Mouse (Mus musculus): ENCODE measurements at regions not wholly inside any gene's neighbourhood (a gene's known extent, or its start where the extent isn't known, plus 50 kb on each side); places are given as distances from the start of the nearest gene placed in this dataset.

DNA sequence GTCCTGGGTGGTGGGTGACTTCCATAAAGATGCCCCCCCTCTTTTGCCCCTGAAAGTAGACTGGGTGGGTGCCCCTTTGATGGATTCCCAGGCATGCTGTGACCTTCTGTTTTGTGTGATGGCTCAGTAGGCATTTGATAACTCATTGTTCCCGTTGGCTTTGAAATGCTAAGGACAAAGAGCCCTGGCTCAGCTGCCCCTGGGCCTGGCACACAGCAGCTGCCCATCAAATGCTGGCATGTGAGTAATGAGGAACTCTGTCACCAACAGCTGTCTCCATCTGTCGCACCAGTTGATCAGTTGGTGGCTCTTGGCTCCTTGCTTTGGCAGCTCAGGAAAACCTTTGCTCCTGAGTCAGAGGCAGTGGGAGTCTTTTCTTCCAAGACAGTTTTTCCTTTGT, 264.8 kb upstream of the Cxcr4 start:
- 27% methylated on average over 2 of the region's 2 CpGs for WGBS
- no peak overlapping the region for H3K4me3 ChIP-seq (ENCODE audit: low read depth, low read length)
- no peaks in the 10 kb centered on the region for H3K9me3 ChIP-seq (ENCODE audit: low read length)
- DNase-seq: no peak
- H3K36me3 ChIP-seq (ENCODE audit: insufficient read depth): no peaks in the 10 kb centered on the region
- H3K4me1 ChIP-seq (ENCODE audit: insufficient read depth): no peaks in the 10 kb centered on the region
- no peak overlapping the region for H3K27ac ChIP-seq (ENCODE audit: low read depth, low read length)
- no peak for TF ChIP-seq CTCF (IDR thresholded peaks at IDR 0.05; ENCODE audit: low read depth)
- no peaks in the 10 kb centered on the region for H3K27me3 ChIP-seq (ENCODE audit: insufficient read depth, low read length)
- H3K4me2 ChIP-seq (ENCODE audit: low read depth): no peak overlapping the region
- ATAC-seq: peak; percentile 50; the same call in 1 of the 2 replicates
- no peak overlapping the region for H3K9ac ChIP-seq

DNA sequence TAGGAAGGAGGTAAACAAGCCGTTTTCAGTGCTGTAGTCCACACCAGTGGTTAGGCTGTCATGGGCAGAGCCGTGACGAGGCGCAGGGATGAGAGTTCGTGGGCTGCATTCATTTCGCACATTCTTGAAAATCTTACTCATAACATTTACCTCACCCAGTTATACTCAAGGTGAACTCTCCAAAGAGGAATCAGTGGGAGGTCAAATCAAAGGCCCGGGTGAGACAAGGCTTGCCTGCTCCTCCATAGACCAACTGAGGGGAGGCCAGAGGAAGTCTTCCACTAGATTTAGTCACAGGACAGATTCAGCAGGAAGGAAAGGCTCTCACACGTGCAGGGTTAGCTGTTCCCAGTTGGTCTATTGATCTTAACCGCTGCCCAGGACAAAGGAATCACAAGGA, 262.6 kb upstream of the Cxcr4 start:
- ATAC-seq (no peak), DNase-seq (no peak)
- H3K27me3 ChIP-seq (ENCODE audit: insufficient read depth, low read length): no peaks in the 10 kb centered on the region
- no peaks in the 10 kb centered on the region for H3K36me3 ChIP-seq (ENCODE audit: insufficient read depth)
- no peaks in the 10 kb centered on the region for H3K9me3 ChIP-seq (ENCODE audit: low read length)
- no peak overlapping the region for H3K9ac ChIP-seq
- TF ChIP-seq CTCF (IDR thresholded peaks at IDR 0.05; ENCODE audit: low read depth): no peak
- no peaks in the 10 kb centered on the region for H3K4me1 ChIP-seq (ENCODE audit: insufficient read depth)
- H3K4me3 ChIP-seq (ENCODE audit: low read depth, low read length): no peak overlapping the region
- H3K27ac ChIP-seq (ENCODE audit: low read depth, low read length): no peak overlapping the region
- no peak overlapping the region for H3K4me2 ChIP-seq (ENCODE audit: low read depth)
- WGBS: 66% methylated on average over 9 of the region's 9 CpGs

DNA sequence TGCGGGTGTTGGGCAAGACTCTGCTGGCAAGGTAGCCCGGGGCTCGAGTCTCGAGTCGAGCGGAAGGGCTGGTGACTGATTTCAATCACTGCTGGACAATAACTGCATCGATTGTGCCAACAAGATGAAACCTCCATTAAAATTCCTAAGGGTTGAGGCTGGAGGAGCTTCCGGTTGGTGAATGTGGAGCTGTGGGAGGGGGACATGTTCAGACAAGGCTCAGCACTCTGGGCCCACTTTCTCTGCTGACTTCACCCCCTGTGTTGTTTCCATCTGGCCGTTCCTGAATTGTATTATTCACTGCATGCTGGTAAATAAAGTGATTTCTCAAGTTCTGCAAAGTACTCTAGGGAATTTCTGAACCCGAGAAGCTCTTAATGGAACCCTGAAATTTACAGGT, 261.2 kb upstream of the Cxcr4 start:
- DNase-seq (no peak), ATAC-seq (no peak)
- 82% methylated on average over 9 of the region's 10 CpGs for WGBS
- TF ChIP-seq CTCF (IDR thresholded peaks at IDR 0.05; ENCODE audit: low read depth): no peak
- no peaks in the 10 kb centered on the region for H3K9me3 ChIP-seq (ENCODE audit: low read length)
- H3K4me2 ChIP-seq (ENCODE audit: low read depth): no peak overlapping the region
- no peak overlapping the region for H3K27ac ChIP-seq (ENCODE audit: low read depth, low read length)
- H3K4me3 ChIP-seq (ENCODE audit: low read depth, low read length): no peak overlapping the region
- H3K9ac ChIP-seq: no peak overlapping the region
- no peaks in the 10 kb centered on the region for H3K4me1 ChIP-seq (ENCODE audit: insufficient read depth)
- no peaks in the 10 kb centered on the region for H3K36me3 ChIP-seq (ENCODE audit: insufficient read depth)
- no peaks in the 10 kb centered on the region for H3K27me3 ChIP-seq (ENCODE audit: insufficient read depth, low read length)

- no peak overlapping the region for H3K4me2 ChIP-seq (ENCODE audit: low read depth)
- H3K27ac ChIP-seq (ENCODE audit: low read depth, low read length): no peak overlapping the region
- H3K27me3 ChIP-seq (ENCODE audit: insufficient read depth, low read length): no peaks in the 10 kb centered on the region
- ATAC-seq (no peak), DNase-seq (no peak)
- no peaks in the 10 kb centered on the region for H3K4me1 ChIP-seq (ENCODE audit: insufficient read depth)
- H3K36me3 ChIP-seq (ENCODE audit: insufficient read depth): no peaks in the 10 kb centered on the region
- H3K4me3 ChIP-seq (ENCODE audit: low read depth, low read length): no peak overlapping the region
- no peak overlapping the region for H3K9ac ChIP-seq
- WGBS: 31% methylated on average over 4 of the region's 4 CpGs
- no peaks in the 10 kb centered on the region for H3K9me3 ChIP-seq (ENCODE audit: low read length)
- no peak for TF ChIP-seq CTCF (IDR thresholded peaks at IDR 0.05; ENCODE audit: low read depth)
Measured at GRCm38 (mm10) chr1:128837361-128837760, 245.3 kb upstream of the Cxcr4 start.

GRCm38 (mm10) chr1:128835510-128835909, 243.4 kb upstream of the Cxcr4 start:
- H3K27ac ChIP-seq (ENCODE audit: low read depth, low read length): no peak overlapping the region
- no peaks in the 10 kb centered on the region for H3K36me3 ChIP-seq (ENCODE audit: insufficient read depth)
- H3K4me2 ChIP-seq (ENCODE audit: low read depth): no peak overlapping the region
- no peak for ATAC-seq
- H3K4me1 ChIP-seq (ENCODE audit: insufficient read depth): no peaks in the 10 kb centered on the region
- 89% methylated on average over 8 of the region's 8 CpGs for WGBS
- H3K9me3 ChIP-seq (ENCODE audit: low read length): no peaks in the 10 kb centered on the region
- no peak overlapping the region for H3K9ac ChIP-seq
- H3K27me3 ChIP-seq (ENCODE audit: insufficient read depth, low read length): no peaks in the 10 kb centered on the region
- TF ChIP-seq CTCF (IDR thresholded peaks at IDR 0.05; ENCODE audit: low read depth): no peak
- no peak overlapping the region for H3K4me3 ChIP-seq (ENCODE audit: low read depth, low read length)
- no peak for DNase-seq

DNA sequence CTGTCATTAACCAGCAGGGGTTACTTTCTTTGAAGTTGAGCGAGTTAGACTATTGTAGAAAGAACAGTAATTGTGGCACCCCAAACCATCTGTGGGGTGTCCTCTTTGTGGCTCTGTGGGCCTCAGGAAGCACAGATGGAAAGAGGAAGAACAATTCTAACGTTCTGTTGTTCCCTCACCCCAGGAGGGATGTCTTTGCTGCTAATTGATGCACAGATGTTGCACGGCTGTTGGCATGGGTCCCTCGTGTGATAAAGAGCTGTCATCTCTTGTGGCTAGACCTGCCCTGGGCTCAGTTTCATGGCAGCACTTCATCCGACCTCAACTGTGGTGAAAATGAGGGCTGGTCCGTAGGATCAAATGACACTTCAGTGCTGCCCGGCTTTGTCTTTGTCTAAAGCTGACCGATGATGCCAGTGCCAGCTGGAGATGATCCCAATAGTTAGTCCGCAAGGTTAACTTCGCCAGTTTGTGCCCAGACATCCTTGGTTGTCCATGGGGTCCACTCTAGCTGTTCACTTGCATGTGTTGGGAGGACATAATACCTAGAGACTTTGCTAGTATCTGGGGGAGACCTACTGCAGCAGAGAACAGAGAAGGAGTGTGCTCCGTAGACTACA, 241.1 kb upstream of the Cxcr4 start:
- no peaks in the 10 kb centered on the region for H3K4me1 ChIP-seq (ENCODE audit: insufficient read depth)
- no peaks in the 10 kb centered on the region for H3K36me3 ChIP-seq (ENCODE audit: insufficient read depth)
- H3K27me3 ChIP-seq (ENCODE audit: insufficient read depth, low read length): no peaks in the 10 kb centered on the region
- no peak for DNase-seq
- no peak overlapping the region for H3K27ac ChIP-seq (ENCODE audit: low read depth, low read length)
- H3K9me3 ChIP-seq (ENCODE audit: low read length): no peaks in the 10 kb centered on the region
- ATAC-seq: no peak
- no peak overlapping the region for H3K9ac ChIP-seq
- 38% methylated on average over 11 of the region's 11 CpGs for WGBS
- H3K4me3 ChIP-seq (ENCODE audit: low read depth, low read length): no peak overlapping the region
- no peak overlapping the region for H3K4me2 ChIP-seq (ENCODE audit: low read depth)
- no peak for TF ChIP-seq CTCF (IDR thresholded peaks at IDR 0.05; ENCODE audit: low read depth)

- Histone ChIP-seq H3K36me3 (ENCODE audit: insufficient read depth) (no peaks in the 10 kb centered on the region), H3K4me1 (ENCODE audit: insufficient read depth) (no peaks in the 10 kb centered on the region), H3K9me3 (ENCODE audit: low read length) (no peaks in the 10 kb centered on the region), H3K27me3 (ENCODE audit: insufficient read depth, low read length) (no peaks in the 10 kb centered on the region), H3K4me2 (ENCODE audit: low read depth) (0 out of 2 replicates have a peak overlapping the region, but pooled peaks have one; percentile 17), H3K4me3 (ENCODE audit: low read depth, low read length) (no peak overlapping the region), H3K27ac (ENCODE audit: low read depth, low read length) (no peak overlapping the region), H3K9ac (no peak overlapping the region)
- peak; percentile 89 for TF ChIP-seq CTCF (IDR thresholded peaks at IDR 0.05; ENCODE audit: low read depth)
- ATAC-seq (peak; percentile 71; the same call in 1 of the 2 replicates), DNase-seq (peak; percentile 79)
- 41% methylated on average over 18 of the region's 18 CpGs for WGBS
Measured at GRCm38 (mm10) chr1:128832201-128832883, 240.2 kb upstream of the Cxcr4 start.
